Comparison of ENCODE assay signal across 10 mouse cellular contexts in genomic region chr6:114272279-114272678, GRCm38 (mm10). TPM values are rescaled to one million over a fixed set of nuclear protein-coding genes. Genes with fewer than 3 reads are reported as not detected.
A peak's percentile ranks its signal among the peaks of the same experiment; 100 is the strongest.
DNase-seq lines count a peak whose midpoint lies in the region; ATAC-seq lines count a peak whose summit lies in the region.
"Had no signal": no experiment of that assay in that cellular context is flagged by ENCODE, and none has a peak within 500 bp of the region (broad histone marks: within the 10 kb centered on the region; RNA-seq: fewer than 3 reads in every experiment).

No protein-coding gene starts in this region.

- intact Hi-C loops in gastrocnemius, postnatal 36 days (cut with DNase I), result no loop called here

- DNase-seq in kidney, postnatal 10 days, result peak; percentile 52
- DNase-seq in kidney, adult 18-20 months, result no peak
- peak; percentile 79 to 85 for DNase-seq in right cerebral cortex, postnatal 10 days (ENCODE audit: low spot score in 2 of 2)
- DNase-seq in right cerebral cortex, postnatal 25 days, result no peak
- peak; percentile 32 to 49 for DNase-seq in gastrocnemius, postnatal 36 days
- peak; percentile 56 for DNase-seq in right cerebral cortex, postnatal 4 days
- DNase-seq in adrenal gland, adult 2 months, result no peak
- DNase-seq: kidney, adult 9 months had no signal

- ATAC-seq in megakaryocyte-erythroid progenitor cell, adult 5-6 weeks (replicated peaks; ENCODE audit: low FRiP score, low TSS enrichment, poor library complexity, severe bottlenecking), result no peak

RNA-seq across cellular contexts. Expression of gene Slc6a1, which starts 10.2 kb away (rescaled TPM):
- total RNA-seq in gastrocnemius, postnatal 36 days (2021), result under 1 TPM; 0.20 to 0.54 TPM
- 6.2 TPM in 1 of 2 replicates, not detected in the other for total RNA-seq in megakaryocyte-erythroid progenitor cell, adult 5-6 weeks (2014; fragmentation: Nextera tagmentation)
- 0.61 TPM in 1 of 2 replicates, not detected in the other for total RNA-seq in megakaryocyte-erythroid progenitor cell, adult 5-6 weeks (2017)
- not detected for total RNA-seq in adrenal gland, adult 2 months (2021)
- not detected in 2 replicates for polyA plus RNA-seq in adrenal gland, adult 2 months (2012; rRNA removed)
- polyA plus RNA-seq: erythroblast, embryonic 14.5 days had no signal

Comparison
In these comparisons a context has a peak if more than half of its experiments do, and no peak if none do; other contexts are left out.
1. DNase-seq: peak in kidney, postnatal 10 days (single experiment), right cerebral cortex, postnatal 10 days (2 of 2), gastrocnemius, postnatal 36 days (2 of 2) and right cerebral cortex, postnatal 4 days (single experiment); none in kidney, adult 18-20 months (single experiment), right cerebral cortex, postnatal 25 days (single experiment) and adrenal gland, adult 2 months (single experiment).